Mouse (Mus musculus) lung, postnatal 0 days (tissue): Measurements from ENCODE around the gene Blvrb.

ENCODE experiments used
- CTCF ChIP-seq: IDR thresholded peaks from 2 replicates; pipeline ENCODE4 v1.5.1; 2016; ENCODE audit warnings: antibody characterized with exemption, mild to moderate bottlenecking
- EP300 ChIP-seq: IDR thresholded peaks from 2 replicates; pipeline ENCODE4 v1.6.1; 2016; ENCODE audit warnings: antibody characterized with exemption, mild to moderate bottlenecking, control low read depth

DNA sequence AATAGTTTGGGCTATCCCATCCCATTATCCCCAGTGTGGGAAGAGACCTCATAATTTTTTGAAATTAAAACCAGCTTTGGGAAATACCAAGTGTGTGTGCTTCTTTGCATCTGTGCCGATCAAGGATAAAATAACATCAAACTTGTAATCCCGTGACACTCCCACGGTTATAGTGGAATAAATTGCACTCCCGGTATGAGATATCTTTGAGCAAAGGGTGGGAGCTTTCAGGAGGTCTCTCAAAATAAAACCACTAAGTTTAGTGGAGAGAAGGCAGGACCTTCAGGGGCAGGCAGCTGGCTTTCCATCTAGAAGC, 42.4 kb downstream of the Blvrb start:
- no peak for TF ChIP-seq CTCF
- peak; percentile 42; the same call in 1 of the 2 replicates for TF ChIP-seq EP300
